Mouse (Mus musculus) MEL (cell line): ENCODE measurements at regions not wholly inside any gene's neighbourhood (a gene's known extent, or its start where the extent isn't known, plus 50 kb on each side); places are given as distances from the start of the nearest gene placed in this dataset.

Experiments
- DNase-seq: peaks from one replicate; pipeline ENCODE4 v3.0.0; 2011; ENCODE audit warnings: low read depth, low spot score
- H3K27ac ChIP-seq: 2 replicates; pipeline ENCODE4 v1.5.1; 2012; ENCODE audit warnings: low read depth, mild to moderate bottlenecking, control low read depth, low read length, moderate library complexity; ENCODE audit not compliant: control insufficient read depth
- H3K27me3 ChIP-seq, 2 experiments: fragments of 150-350 bp in 1 of 2; sonication (generic) in 1 of 2; 2 replicates each; pipeline ENCODE4 v1.6.1; 2012; ENCODE audit warnings: low read length in 2 of 2, mild to moderate bottlenecking in 2 of 2, improper control_type of control experiment in 1 of 2, moderate library complexity in 1 of 2; ENCODE audit not compliant: insufficient read depth in 2 of 2, control insufficient read depth in 1 of 2
- H3K36me3 ChIP-seq, 2 experiments: 2 replicates each; pipeline ENCODE4 v1.6.1; 2012 to 2014; ENCODE audit warnings: low read length in 2 of 2, improper control_type of control experiment in 1 of 2, inconsistent platforms in 1 of 2, mild to moderate bottlenecking in 1 of 2; ENCODE audit not compliant: insufficient read depth in 2 of 2, control insufficient read depth in 1 of 2
- H3K4me1 ChIP-seq, 2 experiments: fragments of 150-350 bp in 1 of 2; sonication (generic) in 1 of 2; 2 replicates each; pipeline ENCODE4 v1.6.1; 2012; ENCODE audit warnings: low read length in 2 of 2, improper control_type of control experiment in 1 of 2, mild to moderate bottlenecking in 1 of 2; ENCODE audit not compliant: insufficient read depth in 2 of 2, control insufficient read depth in 1 of 2
- H3K4me3 ChIP-seq, 2 experiments: fragments of 150-350 bp in 1 of 2; sonication (generic) in 1 of 2; 2 replicates each; pipeline ENCODE4 v1.5.1; 2012; ENCODE audit warnings: low read depth in 2 of 2, low read length in 2 of 2, mild to moderate bottlenecking in 2 of 2, moderate library complexity in 2 of 2, control low read depth in 1 of 2, improper control_type of control experiment in 1 of 2; ENCODE audit not compliant: control insufficient read depth in 1 of 2, insufficient read depth in 1 of 2
- H3K79me2 ChIP-seq: 2 replicates; pipeline ENCODE4 v1.6.1; 2012; ENCODE audit warnings: mild to moderate bottlenecking, low read length, moderate library complexity; ENCODE audit not compliant: control insufficient read depth, poor library complexity, insufficient read depth
- H3K9ac ChIP-seq: 2 replicates; pipeline ENCODE4 v1.6.1; 2012; ENCODE audit warnings: low read depth, mild to moderate bottlenecking, control low read depth, low read length, moderate library complexity; ENCODE audit not compliant: control insufficient read depth, poor library complexity, severe bottlenecking
- H3K9me3 ChIP-seq: fragments of 150-350 bp; sonication (generic); replicated peaks from 2 replicates; pipeline ENCODE4 v1.6.1; 2012; ENCODE audit warnings: mild to moderate bottlenecking, low read length, improper control_type of control experiment, moderate library complexity; ENCODE audit not compliant: insufficient read depth
- CHD2 ChIP-seq: IDR thresholded peaks from 2 replicates; pipeline ENCODE4 v1.6.1; 2011; ENCODE audit warnings: low read length, improper control_type of control experiment
- CTCF ChIP-seq, 3 experiments: IDR thresholded peaks in 2 of 3; conservative IDR thresholded peaks in 1 of 3; 2 replicates each; pipeline ENCODE4 v1.5.1; 2011 to 2012; ENCODE audit warnings: low read length in 3 of 3, low read depth in 2 of 3, mild to moderate bottlenecking in 2 of 3, improper control_type of control experiment in 1 of 3, inconsistent platforms in 1 of 3, mixed read lengths in 1 of 3, moderate library complexity in 1 of 3; ENCODE audit not compliant: control insufficient read depth in 1 of 3, insufficient read depth in 1 of 3, poor library complexity in 1 of 3, severe bottlenecking in 1 of 3
- E2F4 ChIP-seq: IDR thresholded peaks from 2 replicates; pipeline ENCODE4 v1.6.1; 2011; ENCODE audit warnings: low read depth, low read length, improper control_type of control experiment, borderline replicate concordance
- MAX ChIP-seq: IDR thresholded peaks from 2 replicates; pipeline ENCODE4 v1.6.1; 2011; ENCODE audit warnings: low read length, improper control_type of control experiment
- MEF2A ChIP-seq: IDR thresholded peaks from 2 replicates; pipeline ENCODE4 v1.6.1; 2014; ENCODE audit warnings: low read depth, mild to moderate bottlenecking, inconsistent platforms, low read length, improper control_type of control experiment; ENCODE audit not compliant: poor library complexity, insufficient replicate concordance, severe bottlenecking; ENCODE audit errors: extremely low read depth
- NRF1 ChIP-seq: IDR thresholded peaks from 2 replicates; pipeline ENCODE4 v1.6.1; 2014; ENCODE audit warnings: low read depth, mild to moderate bottlenecking, inconsistent platforms, low read length, improper control_type of control experiment, moderate library complexity; ENCODE audit not compliant: poor library complexity, insufficient read depth, severe bottlenecking
- POLR2A ChIP-seq, 2 experiments: IDR thresholded peaks; 2 replicates each; pipeline ENCODE4 v1.6.1; 2011 to 2012; ENCODE audit warnings: low read length in 2 of 2, mild to moderate bottlenecking in 2 of 2, control low read depth in 1 of 2, improper control_type of control experiment in 1 of 2, low read depth in 1 of 2, moderate library complexity in 1 of 2; ENCODE audit not compliant: control insufficient read depth in 1 of 2, insufficient read depth in 1 of 2, poor library complexity in 1 of 2
- RAD21 ChIP-seq: IDR thresholded peaks from 2 replicates; pipeline ENCODE4 v1.6.1; 2011; ENCODE audit warnings: mild to moderate bottlenecking, low read depth, low read length, improper control_type of control experiment
- SIN3A ChIP-seq: IDR thresholded peaks from 2 replicates; pipeline ENCODE4 v1.6.1; 2012; ENCODE audit warnings: low read length, improper control_type of control experiment, inconsistent platforms
- SMC3 ChIP-seq: IDR thresholded peaks from 2 replicates; pipeline ENCODE4 v1.6.1; 2011; ENCODE audit warnings: low read depth, low read length, improper control_type of control experiment
- TAL1 ChIP-seq: IDR thresholded peaks from 2 replicates; pipeline ENCODE4 v1.6.1; 2012; ENCODE audit warnings: mild to moderate bottlenecking, inconsistent platforms, low read length, moderate library complexity, mixed read lengths
- ZC3H11A ChIP-seq: IDR thresholded peaks from 2 replicates; pipeline ENCODE4 v1.6.1; 2012; ENCODE audit warnings: low read depth, mild to moderate bottlenecking, inconsistent platforms, low read length, improper control_type of control experiment

- Histone ChIP-seq H3K9ac (no peak overlapping the region), H3K36me3 (no peaks in the 10 kb centered on the region), H3K79me2 (no peaks in the 10 kb centered on the region), H3K4me1 (no peaks in the 10 kb centered on the region), H3K27ac (no peak overlapping the region), H3K9me3 (no peaks in the 10 kb centered on the region), H3K4me3 (no peak overlapping the region), H3K27me3 (no peaks in the 10 kb centered on the region)
- no peak for TF ChIP-seq SIN3A
- DNase-seq, result no peak
Observed at GRCm38 (mm10) chr4:7992944-7993343, 245.9 kb downstream of the Car8 start.

GRCm38 (mm10) chr4:7987781-7988180 is 251.1 kb downstream of the Car8 start:
- TF ChIP-seq RAD21 (peak; percentile 52), MEF2A (no peak), SMC3 (peak; percentile 53), CTCF (IDR thresholded peaks at IDR 0.05 in 2 of 3, conservative IDR thresholded peaks at IDR 0.05 in 1 of 3; ENCODE audit: control insufficient read depth in 1 of 3, insufficient read depth in 1 of 3, low read depth in 2 of 3, low read length in 3 of 3, poor library complexity in 1 of 3, severe bottlenecking in 1 of 3) (peak in 1 of 3 experiments; percentile 47; a peak in 2 of 6 replicates), ZC3H11A (peak; percentile 33; the same call in 1 of the 2 replicates)

DNA sequence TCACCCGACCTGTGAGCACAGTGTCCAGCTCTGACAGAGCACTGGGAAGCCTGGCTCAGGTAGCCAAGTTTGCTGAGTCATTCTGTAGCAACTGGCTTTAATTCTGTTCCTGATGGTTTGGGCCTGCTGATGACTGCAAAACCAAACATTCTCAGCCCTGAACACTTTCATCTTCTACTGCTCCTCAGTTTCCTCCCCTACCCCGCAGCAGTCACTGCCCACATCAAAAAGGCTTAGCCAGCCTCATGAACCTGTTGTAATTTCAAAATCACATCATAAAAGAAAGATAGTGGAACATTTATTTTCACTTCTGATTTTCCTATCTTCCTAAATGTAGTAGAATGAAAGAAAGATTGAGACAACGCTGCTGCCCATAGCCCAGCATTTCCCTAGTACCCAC is 251.5 kb downstream of the Car8 start:
- H3K36me3 ChIP-seq, result no peaks in the 10 kb centered on the region
- no peak overlapping the region for H3K27ac ChIP-seq
- TF ChIP-seq E2F4 (no peak), MAX (no peak), POLR2A (IDR thresholded peaks at IDR 0.05; ENCODE audit: control insufficient read depth in 1 of 2, insufficient read depth in 1 of 2, low read depth in 1 of 2, low read length in 2 of 2, poor library complexity in 1 of 2) (no peak)
- H3K27me3 ChIP-seq, result no peaks in the 10 kb centered on the region
- H3K79me2 ChIP-seq, result no peaks in the 10 kb centered on the region
- H3K9me3 ChIP-seq, result no peaks in the 10 kb centered on the region
- H3K4me3 ChIP-seq, result no peak overlapping the region
- no peak for DNase-seq
- H3K9ac ChIP-seq, result no peak overlapping the region
- no peaks in the 10 kb centered on the region for H3K4me1 ChIP-seq

More at GRCm38 (mm10) chr4:7987781-7988180, 251.1 kb downstream of the Car8 start:
- Histone ChIP-seq H3K4me3 (no peak overlapping the region), H3K27ac (no peak overlapping the region), H3K36me3 (no peaks in the 10 kb centered on the region), H3K79me2 (no peaks in the 10 kb centered on the region), H3K9ac (no peak overlapping the region), H3K9me3 (no peaks in the 10 kb centered on the region), H3K4me1 (no peaks in the 10 kb centered on the region), H3K27me3 (no peaks in the 10 kb centered on the region)
- peak; percentile 12 for DNase-seq

GRCm38 (mm10) chr4:7984814-7985213 is 254.0 kb downstream of the Car8 start:
- H3K79me2 ChIP-seq, result no peaks in the 10 kb centered on the region
- no peak for TF ChIP-seq CHD2
- TF ChIP-seq NRF1, result no peak
- no peak for TF ChIP-seq TAL1
- TF ChIP-seq POLR2A (IDR thresholded peaks at IDR 0.05; ENCODE audit: control insufficient read depth in 1 of 2, insufficient read depth in 1 of 2, low read depth in 1 of 2, low read length in 2 of 2, poor library complexity in 1 of 2), result no peak

More at GRCm38 (mm10) chr4:7984814-7985213, 254.0 kb downstream of the Car8 start:
- H3K9ac ChIP-seq, result no peak overlapping the region
- H3K9me3 ChIP-seq, result no peaks in the 10 kb centered on the region
- no peaks in the 10 kb centered on the region for H3K36me3 ChIP-seq
- H3K27ac ChIP-seq, result no peak overlapping the region
- no peak for DNase-seq
- H3K4me3 ChIP-seq, result no peak overlapping the region
- H3K27me3 ChIP-seq, result no peaks in the 10 kb centered on the region
- no peaks in the 10 kb centered on the region for H3K4me1 ChIP-seq
